Mouse (Mus musculus) left cerebral cortex, postnatal 25 days (tissue): ENCODE measurements around the gene Rpl35. TPM values are rescaled to one million over a fixed set of nuclear protein-coding genes. Genes with fewer than 3 reads are reported as not detected.
A peak's percentile ranks its signal among the peaks of the same experiment; 100 is the strongest.

Source experiments
- DNase-seq, 2 experiments: peaks; one replicate each; pipeline ENCODE4 v3.0.0; 2022; ENCODE audit warnings: low spot score in 2 of 2, mixed read lengths in 1 of 2
- intact Hi-C: fragments of 180-260 bp; cut with DNase I; formaldehyde crosslinking; loops from one replicate; pipeline ENCODE4 v1.15.1; 2025
- total RNA-seq, 2 experiments: library from RNA; stranded (reverse); gene quantifications; 2 replicates each; pipeline ENCODE4 v1.2.3; 2021

The Rpl35 gene
- total RNA-seq, 2 experiments from 2014 or later: 209 to 243 TPM

GRCm38 (mm10) chr2:38999910-39000586 is 5.4 kb downstream of the Rpl35 start:
- intact Hi-C loops: loop anchor here (5.0 kb wide), 1 partner anchor 203 kb away; no protein-coding TSS in a partner anchor
- no peak for DNase-seq

GRCm38 (mm10) chr2:38999381-38999780 is 6.0 kb downstream of the Rpl35 start:
- no peak for DNase-seq
- intact Hi-C loops: loop anchor here (5.0 kb wide), 1 partner anchor 202 kb away; no protein-coding TSS in a partner anchor

- intact Hi-C loops: loop anchor here (1.0 to 5.0 kb wide), 2 partner anchors 70 to 200 kb away; partner anchors contain the start of gene Nr6a1
- DNase-seq: peak; percentile 91 to 93
These were observed 7.7 kb downstream of the Rpl35 start, which contains the start of gene Wdr38 for GRCm38 (mm10) chr2:38997386-38998374. Wdr38 (plus strand) TSS chr2:38997476.

GRCm38 (mm10) chr2:38992452-38992851 is 13.0 kb downstream of the Rpl35 start:
- DNase-seq: peak in 1 of 2 experiments; percentile 38
- intact Hi-C loops: no loop called here

GRCm38 (mm10) chr2:38992004-38992403 is 13.4 kb downstream of the Rpl35 start:
- DNase-seq: no peak

GRCm38 (mm10) chr2:38988929-38989328 is 16.5 kb downstream of the Rpl35 start:
- intact Hi-C loops: no loop called here
- no peak for DNase-seq

More at GRCm38 (mm10) chr2:38992004-38992403, 13.4 kb downstream of the Rpl35 start:
- intact Hi-C loops: no loop called here

- intact Hi-C loops: no loop called here
- DNase-seq: no peak
These were observed 17.5 kb downstream of the Rpl35 start for GRCm38 (mm10) chr2:38987803-38988510.

- no peak for DNase-seq
- intact Hi-C loops: no loop called here
These were observed 18.1 kb downstream of the Rpl35 start for GRCm38 (mm10) chr2:38987371-38987770.

- intact Hi-C loops: no loop called here
- DNase-seq: no peak
These were observed 18.8 kb downstream of the Rpl35 start for GRCm38 (mm10) chr2:38986580-38986979.

- no peak for DNase-seq
- intact Hi-C loops: no loop called here
These were observed 22.0 kb downstream of the Rpl35 start for GRCm38 (mm10) chr2:38983456-38983855.

- intact Hi-C loops: no loop called here
- no peak for DNase-seq
These were observed 27.6 kb downstream of the Rpl35 start for GRCm38 (mm10) chr2:38977837-38978236.

GRCm38 (mm10) chr2:38975941-38976805 is 29.3 kb downstream of the Rpl35 start:
- intact Hi-C loops: no loop called here
- no peak for DNase-seq

GRCm38 (mm10) chr2:38975181-38975580 is 30.2 kb downstream of the Rpl35 start:
- intact Hi-C loops: no loop called here
- DNase-seq: no peak

- intact Hi-C loops: no loop called here
- DNase-seq: no peak
These were observed 31.3 kb downstream of the Rpl35 start for GRCm38 (mm10) chr2:38974171-38974570.

- no peak for DNase-seq
- intact Hi-C loops: no loop called here
These were observed 31.7 kb downstream of the Rpl35 start for GRCm38 (mm10) chr2:38973701-38974100.

- no peak for DNase-seq
- intact Hi-C loops: no loop called here
These were observed 32.2 kb downstream of the Rpl35 start for GRCm38 (mm10) chr2:38973223-38973622.

- intact Hi-C loops: no loop called here
These were observed 35.4 kb downstream of the Rpl35 start for GRCm38 (mm10) chr2:38970057-38970456.

GRCm38 (mm10) chr2:38969650-38970049 is 35.8 kb downstream of the Rpl35 start:
- intact Hi-C loops: no loop called here
- DNase-seq: no peak

More at GRCm38 (mm10) chr2:38970057-38970456, 35.4 kb downstream of the Rpl35 start:
- no peak for DNase-seq

GRCm38 (mm10) chr2:38964198-38964597 is 41.2 kb downstream of the Rpl35 start:
- no peak for DNase-seq
- intact Hi-C loops: no loop called here
